Mouse (Mus musculus): Measurements from ENCODE around the gene Cfap45.
A peak's percentile ranks its signal among the peaks of the same experiment; 100 is the strongest.

The Cfap45 gene

DNA sequence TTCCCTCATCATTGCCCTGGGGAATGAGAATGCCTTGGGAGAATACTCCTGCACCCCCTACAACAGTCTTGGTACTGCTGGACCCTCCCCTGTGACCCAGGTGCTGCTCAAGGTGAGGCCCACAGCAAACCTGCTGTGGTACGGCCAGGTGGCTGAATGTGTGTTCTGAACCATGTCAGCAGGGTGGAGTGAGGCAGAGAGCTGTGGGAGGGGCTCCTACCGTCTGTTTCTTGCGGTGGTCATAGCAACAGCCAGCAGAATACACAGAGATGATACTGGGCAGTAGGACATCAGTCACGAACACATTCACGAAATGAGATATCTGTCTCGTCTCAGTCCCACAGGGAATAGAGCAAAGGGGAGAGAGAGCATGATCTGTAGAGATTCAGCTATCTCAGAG, 27.1 kb upstream of the Cfap45 start:
- no peak for DNase-seq (ENCODE audit: extremely low read depth, insufficient read length, low spot score)

DNA sequence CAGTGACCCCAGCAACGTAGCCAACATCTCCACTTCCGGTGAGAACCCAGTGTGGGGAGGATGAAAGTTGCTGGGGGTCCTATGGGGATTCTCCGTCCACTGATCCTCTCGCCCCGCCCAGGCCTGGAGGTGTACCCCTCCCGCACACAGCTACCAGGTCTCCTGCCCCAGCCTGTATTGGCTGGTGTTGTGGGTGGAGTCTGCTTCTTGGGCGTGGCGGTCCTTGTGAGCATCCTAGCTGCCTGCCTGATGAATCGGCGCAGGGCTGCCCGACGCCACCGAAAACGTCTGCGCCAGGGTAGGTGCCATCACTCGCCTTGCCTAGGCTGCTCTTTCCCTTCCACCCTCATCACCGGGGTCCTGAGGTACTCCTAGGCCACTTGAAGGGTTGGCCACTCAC, 24.6 kb upstream of the Cfap45 start:
- DNase-seq (ENCODE audit: extremely low read depth, insufficient read length, low spot score) = no peak

DNA sequence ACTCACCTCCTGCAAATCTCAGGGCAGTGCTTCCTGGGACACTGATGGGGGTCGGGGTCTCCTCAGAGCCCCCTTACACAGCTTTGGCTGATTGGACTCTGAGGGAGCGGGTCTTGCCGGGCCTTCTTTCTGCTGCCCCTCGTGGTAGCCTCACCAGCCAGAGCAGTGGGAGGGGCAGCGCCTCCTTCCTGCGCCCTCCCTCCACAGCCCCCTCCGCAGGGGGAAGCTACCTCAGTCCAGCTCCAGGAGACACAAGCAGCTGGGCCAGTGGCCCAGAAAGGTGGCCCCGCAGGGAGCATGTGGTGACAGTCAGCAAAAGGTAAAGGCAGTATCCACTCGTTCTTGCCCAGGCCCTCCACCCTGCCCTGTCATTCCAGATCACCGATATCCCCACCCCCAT, 23.2 kb upstream of the Cfap45 start:
- DNase-seq (ENCODE audit: extremely low read depth, insufficient read length, low spot score) = no peak

DNA sequence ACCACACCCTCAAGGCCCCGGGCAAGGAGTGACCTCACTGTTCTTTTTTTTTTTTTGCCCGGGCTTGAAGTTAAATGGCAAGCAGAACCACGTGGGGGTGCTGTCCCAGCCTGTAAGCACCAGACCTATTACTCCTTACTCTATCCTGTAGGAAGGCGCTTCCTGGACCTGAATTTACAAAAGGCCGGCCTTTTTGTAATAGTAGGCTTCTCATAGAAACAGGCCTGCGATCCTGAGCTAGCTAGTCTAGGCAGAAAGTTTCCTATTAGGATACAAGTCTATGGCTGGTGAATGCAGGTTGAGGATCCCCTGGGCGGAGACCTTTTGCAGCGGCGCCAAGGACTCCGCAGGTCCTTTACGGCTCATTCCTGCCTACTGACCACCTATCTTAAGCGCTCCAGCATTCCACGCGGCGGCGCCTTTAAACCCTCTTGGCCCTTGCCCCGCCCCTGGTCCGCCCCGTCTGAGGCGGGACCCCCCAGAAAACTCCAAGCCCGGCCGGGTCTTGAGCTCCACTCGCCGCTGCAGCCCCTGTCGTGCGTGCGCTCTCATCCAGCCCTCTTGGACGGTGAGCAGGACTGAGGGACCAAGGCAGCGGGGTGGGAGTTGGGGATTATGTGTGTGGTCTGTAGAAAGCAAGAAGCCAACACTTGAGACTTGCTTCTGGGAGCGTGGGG, 20.7 kb upstream of the Cfap45 start, which contains the start of gene Tagln2:
Gene Tagln2 (plus strand): TSS at position 283 of the 677 bp plus-strand sequence.
- DNase-seq (ENCODE audit: extremely low read depth, insufficient read length, low spot score) = peak; percentile 97

DNA sequence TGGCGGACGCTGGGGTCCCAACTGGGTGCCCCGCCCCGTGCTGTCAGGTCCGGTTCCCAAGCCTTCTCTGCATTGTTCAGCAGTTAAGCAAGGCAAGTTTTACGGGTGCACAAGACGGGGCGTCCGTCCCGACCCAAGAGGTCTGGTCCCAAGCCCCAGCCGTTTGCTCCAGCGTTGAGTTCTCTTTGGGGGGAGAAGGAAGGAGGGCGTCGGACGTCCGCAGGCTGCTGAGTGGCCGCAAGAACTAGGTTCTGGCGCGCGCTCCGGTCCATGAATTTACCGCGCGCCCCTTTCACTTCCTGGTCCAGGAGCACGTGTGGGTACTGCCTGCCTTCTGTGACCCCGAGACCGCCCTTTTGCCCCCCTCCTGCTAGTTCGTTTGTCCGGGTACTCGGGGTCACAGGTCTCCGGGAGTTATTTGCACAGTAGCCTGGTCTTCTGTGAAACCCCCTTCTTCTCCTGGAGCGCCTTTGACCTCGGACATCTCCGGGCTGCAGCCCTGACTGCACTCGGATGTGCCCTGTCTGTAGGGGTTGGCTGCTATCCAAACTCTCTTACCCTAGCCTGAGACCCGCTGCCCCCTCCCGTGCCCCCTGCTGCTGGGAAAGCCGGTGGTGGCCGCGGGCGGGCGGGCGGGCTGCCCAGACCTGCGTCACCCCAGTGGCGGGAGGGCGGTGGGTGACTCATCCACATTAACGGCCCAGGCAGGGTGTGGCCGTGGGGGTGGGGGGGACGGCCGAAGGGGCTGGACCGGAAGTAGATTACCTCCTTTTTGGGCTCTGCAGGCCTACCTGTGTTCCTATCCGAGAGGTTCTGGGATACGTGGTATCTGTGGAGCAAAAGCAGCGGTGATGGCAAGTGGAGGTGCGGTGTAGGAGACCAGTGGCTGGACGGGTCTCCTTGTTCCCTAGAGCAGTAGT, 19.9 kb upstream of the Cfap45 start:
- peak; percentile 87 for DNase-seq (ENCODE audit: extremely low read depth, insufficient read length, low spot score)

DNA sequence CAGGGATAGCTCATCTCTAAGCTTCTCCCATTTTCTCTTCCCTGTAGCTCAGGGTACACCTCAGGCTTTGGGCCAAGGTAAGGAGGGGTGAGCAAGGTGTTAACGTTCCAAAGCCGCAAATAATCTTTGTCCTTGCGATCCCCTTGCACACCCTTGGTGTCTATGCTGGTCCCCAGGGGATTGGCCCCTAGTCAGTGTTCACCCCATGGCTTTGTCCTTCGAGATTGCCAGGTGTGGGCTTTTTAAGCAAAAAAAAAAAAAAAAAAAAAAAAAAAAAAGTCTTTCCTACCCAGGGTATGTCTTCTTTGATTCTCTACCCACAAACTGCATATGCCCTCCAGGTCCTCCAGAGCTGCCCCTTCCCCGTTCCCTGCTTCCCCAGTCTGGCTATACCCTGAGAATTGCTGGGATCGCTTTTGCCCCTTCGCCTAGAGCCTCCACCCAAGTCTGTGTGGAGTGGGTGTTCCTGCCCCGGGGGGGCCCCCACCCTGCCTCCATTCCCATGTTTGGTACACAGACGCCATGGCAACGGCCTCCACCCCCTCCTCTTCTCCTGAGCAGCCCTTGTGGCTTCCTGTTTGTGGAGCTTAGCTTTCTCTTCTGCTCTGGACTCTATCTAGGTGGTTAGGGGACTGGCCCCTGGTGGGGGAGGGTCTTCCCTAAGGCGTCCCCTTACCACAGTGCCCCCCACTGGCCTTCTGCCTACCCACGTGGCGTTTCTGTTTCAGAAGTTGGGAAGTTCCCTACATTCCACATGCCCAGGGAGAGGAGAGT, 19.0 kb upstream of the Cfap45 start:
- peak; percentile 85 for DNase-seq (ENCODE audit: extremely low read depth, insufficient read length, low spot score)

DNA sequence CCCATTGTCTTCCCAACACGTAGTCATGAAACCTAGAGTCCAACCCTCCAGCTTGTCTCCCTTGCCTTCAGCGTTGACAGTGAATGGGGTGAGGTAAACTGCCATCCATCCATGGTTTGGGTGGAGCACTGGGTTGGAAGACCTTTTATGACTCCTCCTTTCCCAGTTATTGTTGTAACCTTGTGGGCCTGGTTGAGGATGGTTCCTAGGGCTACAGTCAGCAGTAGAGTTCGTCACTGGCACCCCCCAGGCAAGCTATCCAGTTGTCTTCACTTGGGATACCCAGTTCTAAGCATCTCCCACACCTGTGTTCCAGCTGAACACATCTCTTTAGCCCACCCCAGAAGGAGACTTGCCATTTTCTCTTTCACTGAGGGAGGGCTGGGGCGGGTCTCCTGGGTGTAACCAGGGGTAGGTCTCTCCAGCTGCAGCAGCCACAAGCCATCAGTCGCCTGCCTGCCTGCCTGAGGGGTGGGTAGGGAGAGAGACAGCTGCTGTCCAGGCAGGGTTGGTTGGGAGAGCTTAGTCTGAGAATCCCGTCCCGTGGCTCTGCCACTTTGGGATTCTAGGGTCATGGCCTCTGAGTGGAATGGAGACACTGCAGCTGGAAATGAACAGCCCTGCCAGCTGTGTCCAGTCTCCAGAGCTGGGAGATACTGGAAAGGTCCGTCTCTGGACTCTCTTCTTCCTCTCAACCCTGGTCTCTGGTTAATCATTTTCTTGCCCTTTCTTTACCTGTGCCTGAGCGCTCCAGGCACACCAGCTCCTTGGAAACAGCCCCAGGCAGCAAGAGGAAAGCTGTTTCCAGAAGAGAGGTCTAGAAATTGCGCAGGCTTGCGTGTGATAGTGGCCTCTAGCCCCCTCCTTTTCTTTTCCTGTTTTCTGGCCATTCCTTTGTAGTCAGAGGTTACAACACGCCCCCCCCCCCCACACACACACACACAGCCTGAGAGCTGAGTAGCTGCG, 18.2 kb upstream of the Cfap45 start:
- peak; percentile 40 for DNase-seq (ENCODE audit: extremely low read depth, insufficient read length, low spot score)

DNA sequence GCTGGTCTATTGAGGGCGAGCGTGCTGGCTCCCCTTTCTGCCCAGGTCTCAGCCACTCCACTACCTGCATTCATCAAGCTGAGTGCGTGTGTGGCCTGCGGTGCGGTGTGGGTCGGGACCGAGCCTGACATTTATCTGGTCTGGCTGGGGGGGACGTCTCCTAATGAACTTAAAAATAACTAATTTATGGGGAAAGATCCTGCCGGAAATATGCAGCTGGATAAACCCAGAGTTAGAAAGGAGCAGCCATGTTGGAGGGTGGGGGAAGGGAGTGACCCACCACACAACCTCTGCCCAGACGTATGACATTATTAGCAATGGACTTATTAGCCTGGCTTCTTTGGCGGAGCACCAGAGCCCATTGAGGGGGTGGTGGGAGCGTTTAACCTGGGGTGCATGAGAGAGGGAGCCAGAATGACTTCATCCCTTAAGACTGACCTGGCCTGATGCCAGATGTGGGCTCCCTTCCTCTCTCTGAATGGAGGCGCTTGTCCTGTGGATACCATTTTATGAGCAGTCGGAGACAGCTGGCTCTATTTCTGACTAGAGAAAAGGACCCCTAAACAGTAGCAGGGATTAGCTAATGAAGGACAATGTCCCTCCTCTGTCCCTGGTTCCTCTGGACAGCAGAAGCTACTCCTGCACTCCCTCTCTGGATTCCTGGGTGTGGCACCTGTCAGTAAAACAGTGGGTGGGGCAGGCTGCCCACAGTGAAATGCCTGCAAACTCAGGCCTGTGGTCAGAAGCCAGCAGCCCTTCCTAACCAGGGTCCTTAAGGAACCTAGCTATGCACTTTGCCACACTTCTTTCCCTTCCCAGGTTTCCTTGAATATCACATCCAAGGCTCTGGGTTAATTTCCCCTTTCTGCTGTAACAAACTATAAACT, 17.2 kb upstream of the Cfap45 start:
- peak; percentile 72 for DNase-seq (ENCODE audit: extremely low read depth, insufficient read length, low spot score)

DNA sequence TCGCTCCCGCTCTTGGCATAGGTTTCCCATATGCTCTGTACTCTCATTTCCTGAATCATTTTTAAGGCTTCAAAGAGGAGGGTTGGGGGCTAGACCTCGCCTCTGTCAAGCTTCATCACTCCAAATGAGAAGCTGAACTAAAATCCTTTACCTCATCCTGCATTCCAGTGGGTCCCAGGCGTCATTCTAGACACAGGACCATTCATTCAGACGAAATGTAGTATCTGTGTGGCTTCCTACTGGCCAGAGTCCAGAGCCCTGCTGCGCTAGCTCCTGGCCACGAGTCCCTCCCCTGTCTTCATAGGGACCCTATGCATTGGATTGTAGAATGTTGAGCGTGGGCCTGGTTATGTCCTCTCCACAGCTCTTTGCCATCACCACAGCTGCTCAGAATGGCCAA, 15.8 kb upstream of the Cfap45 start:
- no peak for DNase-seq (ENCODE audit: extremely low read depth, insufficient read length, low spot score)

DNA sequence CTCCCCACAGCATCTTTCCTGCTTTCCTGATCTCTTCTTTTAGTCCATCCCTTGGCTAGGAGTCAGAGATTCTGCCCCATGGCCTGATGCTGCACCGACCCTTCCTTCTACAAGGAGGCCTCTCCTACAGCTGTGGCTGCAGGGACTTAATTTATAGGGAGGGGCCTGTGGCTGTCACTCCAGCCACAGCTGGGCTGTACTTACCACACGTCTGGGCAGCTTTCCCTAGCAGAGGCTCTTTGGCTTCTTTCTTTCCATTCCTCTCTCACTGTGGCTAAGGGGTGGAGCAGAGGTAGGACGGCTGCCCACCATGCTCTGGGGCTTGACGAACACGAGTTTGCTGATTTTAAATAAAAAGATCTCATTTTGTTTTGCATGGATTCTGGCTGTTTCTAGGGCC, 13.6 kb upstream of the Cfap45 start:
- DNase-seq (ENCODE audit: extremely low read depth, insufficient read length, low spot score) = peak; percentile 29

DNA sequence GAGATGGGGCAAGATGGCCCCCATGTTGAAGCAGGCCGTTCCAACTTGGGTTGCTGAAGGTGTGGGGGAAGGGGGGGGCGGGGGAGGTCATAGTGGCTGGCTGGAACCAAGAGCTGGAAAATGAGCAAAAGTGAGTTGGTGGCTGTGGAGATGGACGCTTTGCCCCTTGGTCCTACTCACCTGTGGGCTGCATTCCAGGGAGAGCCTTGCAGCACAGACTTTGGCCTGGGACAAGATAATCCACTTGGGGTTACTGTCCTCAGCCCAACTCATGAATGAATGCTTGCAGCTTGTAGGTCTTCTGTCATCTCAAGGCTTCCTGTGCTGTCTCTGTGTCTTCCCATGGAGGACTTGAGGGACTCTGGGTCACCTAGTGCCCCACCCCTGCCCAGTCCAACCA, 12.9 kb upstream of the Cfap45 start:
- DNase-seq (ENCODE audit: extremely low read depth, insufficient read length, low spot score) = no peak

DNA sequence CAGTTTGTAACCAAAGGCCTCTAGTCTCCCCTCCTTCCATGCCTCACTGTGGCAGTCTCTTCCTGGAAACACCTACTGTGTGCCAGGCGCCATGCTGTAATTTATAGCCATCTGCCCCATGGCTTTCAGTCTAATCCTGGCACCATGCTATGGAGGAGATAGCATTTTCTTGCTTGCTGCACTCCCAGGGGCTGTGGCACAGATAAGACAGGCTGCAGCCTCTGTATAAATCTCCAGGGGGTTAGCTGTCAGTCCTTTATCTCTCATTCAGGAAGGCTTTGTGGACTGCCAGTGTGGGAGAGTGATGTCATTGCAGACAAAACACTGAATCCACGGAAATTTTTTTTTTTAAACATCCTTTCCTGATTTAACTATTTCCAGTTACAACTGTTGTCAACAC, 12.4 kb upstream of the Cfap45 start:
- DNase-seq (ENCODE audit: extremely low read depth, insufficient read length, low spot score) = no peak

DNA sequence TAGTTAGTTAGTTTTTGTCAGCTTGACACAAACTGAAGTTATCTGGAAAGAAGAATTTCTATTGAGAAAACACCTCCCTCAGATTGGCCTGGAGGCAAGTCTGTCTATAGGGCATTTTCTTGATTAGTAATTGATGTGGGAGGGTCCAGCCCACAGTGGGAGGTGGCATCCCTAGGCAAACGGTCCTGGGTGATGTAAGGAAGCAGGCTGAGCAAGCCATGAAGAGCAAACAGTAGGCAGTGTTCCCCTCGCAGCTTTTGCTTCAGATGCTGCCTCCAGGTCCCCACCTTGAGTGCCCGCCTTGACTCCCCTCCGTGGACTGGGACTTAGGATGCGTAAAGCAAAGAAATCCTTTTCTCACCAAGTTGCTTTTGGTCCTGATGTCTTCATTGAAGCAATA, 11.4 kb upstream of the Cfap45 start:
- DNase-seq (ENCODE audit: extremely low read depth, insufficient read length, low spot score) = no peak

DNA sequence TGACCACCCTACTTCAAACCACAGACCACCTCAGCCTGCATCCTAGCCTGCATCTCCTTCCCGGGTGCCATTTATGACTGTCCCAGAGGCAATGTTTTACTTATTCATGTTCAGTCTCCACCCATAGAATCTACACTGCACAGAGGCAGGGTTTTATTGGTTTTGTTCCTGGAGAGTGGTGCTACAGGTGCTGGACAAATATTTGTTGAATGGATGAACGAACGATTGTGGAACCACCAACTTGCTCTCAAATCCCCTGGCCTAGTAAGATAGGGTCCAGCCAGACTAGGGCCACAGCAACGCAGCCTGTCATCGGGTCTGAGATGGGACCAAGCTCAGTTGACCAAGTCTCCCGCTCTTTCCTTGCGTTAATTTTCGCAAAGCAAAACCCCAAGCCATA, 10.6 kb upstream of the Cfap45 start:
- no peak for DNase-seq (ENCODE audit: extremely low read depth, insufficient read length, low spot score)

DNA sequence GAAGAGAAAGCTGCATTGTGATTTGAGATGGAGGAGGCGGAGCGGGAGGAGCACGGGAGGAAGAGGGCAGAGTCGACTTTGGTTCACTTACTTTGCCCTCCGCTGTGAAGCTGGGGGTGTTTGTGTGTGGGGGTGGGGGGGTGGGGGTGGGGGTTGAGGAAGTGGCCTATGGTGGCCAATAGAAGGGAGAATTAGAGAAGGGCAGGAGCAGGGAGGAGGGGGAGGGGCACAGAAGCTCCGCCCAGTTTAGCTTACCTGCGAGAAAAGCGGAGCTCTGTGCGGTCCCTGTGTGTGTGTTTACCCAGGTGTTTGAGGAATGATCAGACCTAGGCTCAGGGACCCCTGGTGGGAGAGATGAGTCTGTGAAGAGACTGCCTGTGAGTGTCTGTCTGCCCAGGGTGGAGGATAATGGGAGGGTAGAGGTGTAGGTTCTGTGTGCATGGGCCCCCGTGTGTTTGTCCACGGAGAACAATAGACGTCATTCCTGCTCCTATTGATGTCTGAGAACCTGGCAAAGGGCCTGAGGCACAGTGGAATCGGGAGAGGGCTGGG, 10.1 kb upstream of the Cfap45 start:
- DNase-seq (ENCODE audit: extremely low read depth, insufficient read length, low spot score) = no peak

DNA sequence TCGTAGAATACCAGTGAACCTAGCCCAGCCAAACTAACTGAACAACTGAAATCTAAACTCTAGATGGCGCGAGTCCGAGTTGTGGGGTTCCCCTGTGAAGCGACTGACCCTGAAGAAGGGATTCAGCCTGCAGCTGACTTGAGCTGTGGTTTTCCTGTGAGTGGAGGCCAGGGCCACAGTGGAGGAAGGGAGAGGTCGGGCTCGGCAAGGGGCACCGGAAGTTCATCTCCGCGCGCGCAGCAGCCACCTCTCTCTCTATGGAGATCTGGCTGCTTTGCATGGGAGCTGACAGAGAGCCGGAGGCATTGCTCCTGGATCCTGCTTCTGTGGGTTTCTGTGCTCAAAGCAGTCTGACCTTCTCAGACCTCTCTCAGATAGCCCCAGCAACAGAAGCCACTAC, 7.6 kb upstream of the Cfap45 start:
- no peak for DNase-seq (ENCODE audit: extremely low read depth, insufficient read length, low spot score)

DNA sequence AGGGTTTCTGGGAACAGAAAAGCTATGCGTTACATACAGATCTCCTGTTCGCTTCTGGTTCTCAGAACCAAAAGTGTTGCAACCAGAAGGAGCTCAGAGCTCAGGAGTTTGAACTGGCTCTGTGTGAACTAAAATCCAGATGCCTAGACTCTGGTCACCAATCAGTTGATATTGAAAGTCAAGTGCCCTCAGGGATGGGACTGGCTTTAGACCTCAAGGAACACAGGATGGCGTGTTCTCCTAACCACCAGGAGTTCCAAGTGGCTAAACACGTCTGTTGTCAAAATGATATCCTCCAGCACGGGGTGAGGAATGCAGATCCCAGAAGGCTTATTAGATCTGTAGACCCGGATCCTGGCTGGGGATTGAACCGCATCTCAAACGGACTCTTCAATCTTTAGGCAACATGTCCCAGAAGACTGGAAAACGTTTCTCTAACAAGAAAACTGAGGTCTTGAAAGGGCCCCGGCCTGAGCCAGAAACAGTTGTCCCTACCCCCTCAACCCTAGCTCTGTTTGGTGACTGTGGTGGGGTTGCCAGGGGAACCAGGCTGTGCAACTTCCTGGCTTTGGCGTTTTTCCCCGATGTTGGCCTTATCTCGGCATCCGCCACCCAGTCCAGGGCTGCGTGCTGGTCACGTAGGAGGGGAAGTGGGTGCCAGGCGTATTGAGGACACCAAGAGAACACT, 6.9 kb upstream of the Cfap45 start:
- DNase-seq (ENCODE audit: extremely low read depth, insufficient read length, low spot score) = no peak

DNA sequence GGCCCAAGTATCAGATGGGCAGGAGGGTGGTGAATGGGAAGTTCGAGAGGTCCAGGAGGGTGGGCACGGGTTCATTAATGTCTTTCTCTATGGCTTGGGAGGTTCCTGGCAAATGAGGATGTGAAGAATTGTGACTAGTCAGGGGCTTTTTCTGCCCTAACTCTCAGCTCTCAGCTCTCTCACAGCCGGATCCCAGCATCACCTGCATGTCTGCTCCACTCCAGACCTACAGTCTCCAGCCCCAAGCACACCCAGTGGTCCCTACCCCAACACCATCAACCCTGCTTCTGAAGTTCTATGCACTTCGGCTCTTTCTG, 6.4 kb upstream of the Cfap45 start:
- no peak for DNase-seq (ENCODE audit: extremely low read depth, insufficient read length, low spot score)

Data from 3134 (cell line).